Mouse (Mus musculus): ENCODE data around the gene Tas2r109. TPM values are rescaled to one million over a fixed set of nuclear protein-coding genes. Genes with fewer than 3 reads are reported as not detected.
"Not testable (repeated sequence)": the region's sequence is repeated elsewhere in the genome, so short reads cannot be mapped to it uniquely, and the experiment has no call there.

Gene Tas2r109
- not detected for total RNA-seq (2021)
- long read RNA-seq, experiment 1: 0 reads
- long read RNA-seq, experiment 2: 0 reads

DNA sequence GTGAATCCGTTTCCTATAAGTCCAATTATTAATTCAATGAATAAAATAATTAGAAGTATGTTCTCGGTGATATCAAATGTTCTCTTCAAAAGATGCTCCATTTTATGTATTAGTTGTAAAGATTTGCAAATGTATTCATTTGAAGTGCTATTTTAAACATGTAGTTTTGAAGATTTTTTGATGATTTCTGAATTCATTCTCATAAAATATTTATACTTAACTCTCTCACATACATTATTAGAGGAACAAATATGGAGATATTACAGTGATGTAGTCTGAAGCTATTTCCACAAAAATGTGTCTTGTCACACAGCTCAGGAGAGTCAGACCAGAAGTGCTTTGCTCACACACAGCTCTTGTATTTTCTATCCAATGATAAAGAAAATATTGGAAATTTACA is at the start of gene Tas2r109:
TSS of gene Tas2r109 (minus strand) at position 101 of the 400 bp plus-strand sequence.
- no peak for DNase-seq

DNA sequence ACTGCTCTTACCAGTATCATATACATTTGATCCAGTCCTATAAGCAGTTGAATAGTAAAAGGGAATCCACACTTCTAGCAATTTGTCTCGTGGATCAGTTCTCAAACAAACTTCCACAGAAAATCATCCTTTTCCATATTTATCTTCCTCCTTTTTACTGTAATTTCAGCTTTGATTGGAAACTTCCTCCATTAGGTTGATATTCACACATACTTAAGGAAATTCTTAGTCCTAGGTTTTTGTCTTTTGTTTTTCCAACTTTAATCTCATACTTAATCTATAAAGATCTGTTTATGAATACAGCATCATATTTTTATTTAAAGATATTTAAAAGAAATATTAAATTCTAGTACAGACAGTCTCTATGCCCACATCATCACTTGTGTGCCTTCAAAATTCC is 22.9 kb downstream of the Tas2r109 start, which contains the start of gene Tas2r131:
TSS of gene Tas2r131 (minus strand) at position 101 of the 400 bp plus-strand sequence.
- no peak for DNase-seq

DNA sequence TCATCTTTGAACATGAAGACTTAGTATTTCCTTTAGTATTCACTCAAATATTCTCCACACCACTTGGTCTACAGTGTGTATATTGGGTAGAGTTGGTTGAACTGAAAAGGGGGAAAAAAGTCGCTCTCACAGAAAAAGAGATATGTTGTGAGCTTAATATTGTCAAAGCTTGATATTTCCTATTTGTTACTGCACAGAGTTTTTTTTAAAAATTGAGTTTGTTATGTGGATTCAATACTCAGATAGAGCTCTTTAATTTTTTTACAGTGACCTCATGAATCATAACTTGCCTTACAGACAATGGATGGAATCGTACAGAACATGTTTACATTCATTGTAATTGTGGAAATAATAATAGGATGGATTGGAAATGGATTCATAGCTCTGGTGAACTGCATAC is 30.0 kb downstream of the Tas2r109 start, which contains the start of gene Tas2r129:
TSS of gene Tas2r129 (plus strand) at position 301 of the 400 bp plus-strand sequence.
- no peak for DNase-seq

DNA sequence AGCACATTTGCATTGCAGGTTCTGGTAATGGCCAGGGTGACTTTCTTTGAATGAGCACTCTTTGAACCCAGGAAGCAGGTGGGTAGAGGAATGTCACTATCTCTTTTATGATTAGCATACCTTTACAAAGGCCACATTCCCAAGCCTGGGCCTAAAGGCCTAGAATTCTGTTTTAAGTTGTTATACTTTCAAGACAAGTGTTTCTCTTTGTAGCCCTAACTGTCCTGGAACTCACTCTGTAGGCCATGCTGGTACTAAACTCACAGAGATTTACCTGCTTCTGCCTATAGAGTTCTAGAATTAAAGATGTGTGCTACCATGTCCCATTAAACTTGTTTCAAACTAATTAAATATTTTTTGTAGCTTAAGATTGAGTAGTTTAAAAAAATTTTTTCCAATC is 39.4 kb downstream of the Tas2r109 start:
- DNase-seq: not testable (repeated sequence)

Other genes with a start within 250 kb of the Tas2r109 start
- gene Tas2r115, start 242.9 kb downstream of the Tas2r109 start, total RNA-seq (2021): not detected
- not detected for gene Tas2r124, start 226.2 kb downstream of the Tas2r109 start, total RNA-seq (2021)
- gene Tas2r102, start 218.8 kb downstream of the Tas2r109 start, total RNA-seq (2021): not detected
- gene Tas2r136, start 202.8 kb downstream of the Tas2r109 start, total RNA-seq (2021): not detected
- gene Tas2r117, start 178.1 kb downstream of the Tas2r109 start, total RNA-seq (2021): not detected
- not detected for gene Tas2r123, start 133.8 kb downstream of the Tas2r109 start, total RNA-seq (2021)
- gene Tas2r116, start 125.5 kb downstream of the Tas2r109 start, total RNA-seq (2021): not detected
- not detected for gene Tas2r110, start 113.0 kb downstream of the Tas2r109 start, total RNA-seq (2021)
- gene Tas2r113, start 88.0 kb downstream of the Tas2r109 start, total RNA-seq (2021): not detected
- not detected for gene Tas2r125, start 71.3 kb downstream of the Tas2r109 start, total RNA-seq (2021)
- not detected for gene Tas2r129, start 29.9 kb downstream of the Tas2r109 start, total RNA-seq (2021)
- gene Tas2r131, start 23.0 kb downstream of the Tas2r109 start, total RNA-seq (2021): not detected
- gene Tas2r103, start 56.1 kb upstream of the Tas2r109 start, total RNA-seq (2021): not detected
- gene Tas2r140, start 74.9 kb upstream of the Tas2r109 start, total RNA-seq (2021): not detected
- gene Smim10l1, start 123.9 kb upstream of the Tas2r109 start, total RNA-seq (2021): 100 to 1,000 TPM in 1 of 2 experiments, 10 to 100 TPM in 1; 93.6 to 114 TPM